Mouse (Mus musculus) liver, adult (tissue): ENCODE results near the gene Rnft2.

ENCODE experiments used
- GATA4 ChIP-seq: IDR thresholded peaks from 2 replicates; pipeline ENCODE4 v1.6.1; 2014; ENCODE audit warnings: mild to moderate bottlenecking, low read length; ENCODE audit not compliant: insufficient replicate concordance

Gene Rnft2

GRCm38 (mm10) chr5:118244606-118245443, at the start of gene Rnft2, which contains the start of gene 2410131K14Rik:
Gene Rnft2 (minus strand): TSS chr5:118245116.
Gene 2410131K14Rik (plus strand): TSS chr5:118245227.
- TF ChIP-seq GATA4, result peak; percentile 68; the same call in 1 of the 2 replicates

GRCm38 (mm10) chr5:118294086-118294864, 49.4 kb upstream of the Rnft2 start:
- TF ChIP-seq GATA4, result no peak

- TF ChIP-seq GATA4, result no peak
Measured at GRCm38 (mm10) chr5:118292476-118292875, 47.6 kb upstream of the Rnft2 start.

- no peak for TF ChIP-seq GATA4
Measured at GRCm38 (mm10) chr5:118291453-118291852, 46.5 kb upstream of the Rnft2 start.

GRCm38 (mm10) chr5:118277741-118278495, 33.0 kb upstream of the Rnft2 start:
- no peak for TF ChIP-seq GATA4

- TF ChIP-seq GATA4, result no peak
Measured at GRCm38 (mm10) chr5:118276711-118277110, 31.8 kb upstream of the Rnft2 start.

GRCm38 (mm10) chr5:118276281-118276680, 31.4 kb upstream of the Rnft2 start:
- no peak for TF ChIP-seq GATA4

- no peak for TF ChIP-seq GATA4
Measured at GRCm38 (mm10) chr5:118274546-118274945, 29.6 kb upstream of the Rnft2 start.

- TF ChIP-seq GATA4, result no peak
Measured at GRCm38 (mm10) chr5:118273446-118273845, 28.5 kb upstream of the Rnft2 start.

- no peak for TF ChIP-seq GATA4
Measured at GRCm38 (mm10) chr5:118271449-118272110, 26.7 kb upstream of the Rnft2 start.

GRCm38 (mm10) chr5:118268987-118269386, 24.1 kb upstream of the Rnft2 start:
- no peak for TF ChIP-seq GATA4

GRCm38 (mm10) chr5:118266309-118266708, 21.4 kb upstream of the Rnft2 start:
- no peak for TF ChIP-seq GATA4

GRCm38 (mm10) chr5:118265366-118265765, 20.4 kb upstream of the Rnft2 start:
- TF ChIP-seq GATA4, result no peak

- no peak for TF ChIP-seq GATA4
Measured at GRCm38 (mm10) chr5:118264279-118264678, 19.4 kb upstream of the Rnft2 start.

GRCm38 (mm10) chr5:118262418-118262817, 17.5 kb upstream of the Rnft2 start:
- TF ChIP-seq GATA4, result no peak

- TF ChIP-seq GATA4, result no peak
Measured at GRCm38 (mm10) chr5:118261181-118261580, 16.3 kb upstream of the Rnft2 start.
